Mouse (Mus musculus): ENCODE measurements at regions not wholly inside any gene's neighbourhood (a gene's known extent, or its start where the extent isn't known, plus 50 kb on each side); places are given as distances from the start of the nearest gene placed in this dataset.

GRCm38 (mm10) chr10:83861574-83862190 is 139.0 kb downstream of the 1500009L16Rik start:
- DNase-seq (ENCODE audit: low spot score): no peak
- TF ChIP-seq TAL1 (conservative IDR thresholded peaks at IDR 0.05; ENCODE audit: low read depth, low read length) (no peak), GATA1 (IDR thresholded peaks at IDR 0.05; ENCODE audit: borderline replicate concordance, low read length) (no peak), CTCF (IDR thresholded peaks at IDR 0.05; ENCODE audit: low read depth, low read length) (no peak), POLR2AphosphoS5 (IDR thresholded peaks at IDR 0.05; ENCODE audit: insufficient replicate concordance, low read depth, low read length) (no peak), GATA2 (IDR thresholded peaks at IDR 0.05; ENCODE audit: borderline replicate concordance, low read depth, low read length) (no peak)
- ATAC-seq (ENCODE audit: extremely low read depth, insufficient number of reproducible peaks, low FRiP score, poor library complexity, severe bottlenecking): no peak

GRCm38 (mm10) chr10:83864591-83864990 is 141.9 kb downstream of the 1500009L16Rik start:
- Histone ChIP-seq H3K4me1 (ENCODE audit: insufficient read depth, low read depth, low read length) (no peaks in the 10 kb centered on the region), H3K27me3 (ENCODE audit: insufficient read depth, low read length) (no peaks in the 10 kb centered on the region), H3K9me3 (replicated peaks) (peaks cover 66% of the 10 kb centered on the region), H3K36me3 (replicated peaks) (no peaks in the 10 kb centered on the region), H3K4me3 (ENCODE audit: low read depth, low read length) (no peak overlapping the region)
- ATAC-seq (ENCODE audit: extremely low read depth, insufficient number of reproducible peaks, low FRiP score, poor library complexity, severe bottlenecking) (no peak), DNase-seq (ENCODE audit: low spot score) (no peak)
- TF ChIP-seq GATA1 (IDR thresholded peaks at IDR 0.05; ENCODE audit: borderline replicate concordance, low read length) (no peak), TAL1 (conservative IDR thresholded peaks at IDR 0.05; ENCODE audit: low read depth, low read length) (no peak), CTCF (IDR thresholded peaks at IDR 0.05; ENCODE audit: low read depth, low read length) (no peak)

More at GRCm38 (mm10) chr10:83861574-83862190, 139.0 kb downstream of the 1500009L16Rik start:
- Histone ChIP-seq H3K27me3 (ENCODE audit: insufficient read depth, low read length) (no peaks in the 10 kb centered on the region), H3K9me3 (replicated peaks) (peaks cover 74% of the 10 kb centered on the region), H3K4me3 (ENCODE audit: low read depth, low read length) (no peak overlapping the region), H3K36me3 (replicated peaks) (no peaks in the 10 kb centered on the region), H3K4me1 (ENCODE audit: insufficient read depth, low read depth, low read length) (no peaks in the 10 kb centered on the region)

GRCm38 (mm10) chr10:83865929-83866328 is 143.3 kb downstream of the 1500009L16Rik start:
- Histone ChIP-seq H3K4me3 (ENCODE audit: low read depth, low read length) (no peak overlapping the region), H3K9me3 (replicated peaks) (peaks cover 66% of the 10 kb centered on the region), H3K4me1 (ENCODE audit: insufficient read depth, low read depth, low read length) (no peaks in the 10 kb centered on the region), H3K27me3 (ENCODE audit: insufficient read depth, low read length) (no peaks in the 10 kb centered on the region), H3K36me3 (replicated peaks) (no peaks in the 10 kb centered on the region)
- no peak for ATAC-seq (ENCODE audit: extremely low read depth, insufficient number of reproducible peaks, low FRiP score, poor library complexity, severe bottlenecking)
- no peak for DNase-seq (ENCODE audit: low spot score)
- no peak for TF ChIP-seq GATA2 (IDR thresholded peaks at IDR 0.05; ENCODE audit: borderline replicate concordance, low read depth, low read length)
- TF ChIP-seq CTCF (IDR thresholded peaks at IDR 0.05; ENCODE audit: low read depth, low read length): no peak
- no peak for TF ChIP-seq GATA1 (IDR thresholded peaks at IDR 0.05; ENCODE audit: borderline replicate concordance, low read length)
- TF ChIP-seq TAL1 (conservative IDR thresholded peaks at IDR 0.05; ENCODE audit: low read depth, low read length): no peak
- TF ChIP-seq POLR2AphosphoS5 (IDR thresholded peaks at IDR 0.05; ENCODE audit: insufficient replicate concordance, low read depth, low read length): no peak

- no peak for TF ChIP-seq GATA1 (IDR thresholded peaks at IDR 0.05; ENCODE audit: borderline replicate concordance, low read length)
- TF ChIP-seq TAL1 (conservative IDR thresholded peaks at IDR 0.05; ENCODE audit: low read depth, low read length): no peak
- no peak for TF ChIP-seq CTCF (IDR thresholded peaks at IDR 0.05; ENCODE audit: low read depth, low read length)
- no peak for TF ChIP-seq POLR2AphosphoS5 (IDR thresholded peaks at IDR 0.05; ENCODE audit: insufficient replicate concordance, low read depth, low read length)
- TF ChIP-seq GATA2 (IDR thresholded peaks at IDR 0.05; ENCODE audit: borderline replicate concordance, low read depth, low read length): no peak
- ATAC-seq (ENCODE audit: extremely low read depth, insufficient number of reproducible peaks, low FRiP score, poor library complexity, severe bottlenecking) (no peak), DNase-seq (ENCODE audit: low spot score) (no peak)
- Histone ChIP-seq H3K27me3 (ENCODE audit: insufficient read depth, low read length) (no peaks in the 10 kb centered on the region), H3K9me3 (replicated peaks) (peaks cover 44% of the 10 kb centered on the region), H3K4me3 (ENCODE audit: low read depth, low read length) (no peak overlapping the region), H3K36me3 (replicated peaks) (no peaks in the 10 kb centered on the region), H3K4me1 (ENCODE audit: insufficient read depth, low read depth, low read length) (no peaks in the 10 kb centered on the region)
Measured at GRCm38 (mm10) chr10:83871736-83872400, 149.2 kb downstream of the 1500009L16Rik start.

GRCm38 (mm10) chr10:83878745-83879144 is 156.1 kb downstream of the 1500009L16Rik start:
- no peak for DNase-seq (ENCODE audit: low spot score)
- no peak for ATAC-seq (ENCODE audit: extremely low read depth, insufficient number of reproducible peaks, low FRiP score, poor library complexity, severe bottlenecking)
- Histone ChIP-seq H3K27me3 (ENCODE audit: insufficient read depth, low read length) (no peaks in the 10 kb centered on the region), H3K4me1 (ENCODE audit: insufficient read depth, low read depth, low read length) (no peaks in the 10 kb centered on the region), H3K9me3 (replicated peaks) (peaks cover 26% of the 10 kb centered on the region), H3K36me3 (replicated peaks) (no peaks in the 10 kb centered on the region), H3K4me3 (ENCODE audit: low read depth, low read length) (no peak overlapping the region)
- TF ChIP-seq CTCF (IDR thresholded peaks at IDR 0.05; ENCODE audit: low read depth, low read length) (no peak), TAL1 (conservative IDR thresholded peaks at IDR 0.05; ENCODE audit: low read depth, low read length) (no peak), GATA2 (IDR thresholded peaks at IDR 0.05; ENCODE audit: borderline replicate concordance, low read depth, low read length) (no peak), GATA1 (IDR thresholded peaks at IDR 0.05; ENCODE audit: borderline replicate concordance, low read length) (no peak), POLR2AphosphoS5 (IDR thresholded peaks at IDR 0.05; ENCODE audit: insufficient replicate concordance, low read depth, low read length) (no peak)

GRCm38 (mm10) chr10:83882119-83882890 is 159.6 kb downstream of the 1500009L16Rik start:
- Histone ChIP-seq H3K27me3 (ENCODE audit: insufficient read depth, low read length) (no peaks in the 10 kb centered on the region), H3K36me3 (replicated peaks) (no peaks in the 10 kb centered on the region), H3K4me1 (ENCODE audit: insufficient read depth, low read depth, low read length) (no peaks in the 10 kb centered on the region), H3K4me3 (ENCODE audit: low read depth, low read length) (no peak overlapping the region), H3K9me3 (replicated peaks) (peaks cover 28% of the 10 kb centered on the region)
- DNase-seq (ENCODE audit: low spot score) (no peak), ATAC-seq (ENCODE audit: extremely low read depth, insufficient number of reproducible peaks, low FRiP score, poor library complexity, severe bottlenecking) (no peak)
- no peak for TF ChIP-seq GATA2 (IDR thresholded peaks at IDR 0.05; ENCODE audit: borderline replicate concordance, low read depth, low read length)
- no peak for TF ChIP-seq TAL1 (conservative IDR thresholded peaks at IDR 0.05; ENCODE audit: low read depth, low read length)

All from G1E (cell line).